Mouse (Mus musculus): ENCODE data around the gene Mmd2. TPM values are rescaled to one million over a fixed set of nuclear protein-coding genes. Genes with fewer than 3 reads are reported as not detected.

Mmd2 gene
- not detected for polyA plus RNA-seq (2017; shearing (Covaris generic))

DNA sequence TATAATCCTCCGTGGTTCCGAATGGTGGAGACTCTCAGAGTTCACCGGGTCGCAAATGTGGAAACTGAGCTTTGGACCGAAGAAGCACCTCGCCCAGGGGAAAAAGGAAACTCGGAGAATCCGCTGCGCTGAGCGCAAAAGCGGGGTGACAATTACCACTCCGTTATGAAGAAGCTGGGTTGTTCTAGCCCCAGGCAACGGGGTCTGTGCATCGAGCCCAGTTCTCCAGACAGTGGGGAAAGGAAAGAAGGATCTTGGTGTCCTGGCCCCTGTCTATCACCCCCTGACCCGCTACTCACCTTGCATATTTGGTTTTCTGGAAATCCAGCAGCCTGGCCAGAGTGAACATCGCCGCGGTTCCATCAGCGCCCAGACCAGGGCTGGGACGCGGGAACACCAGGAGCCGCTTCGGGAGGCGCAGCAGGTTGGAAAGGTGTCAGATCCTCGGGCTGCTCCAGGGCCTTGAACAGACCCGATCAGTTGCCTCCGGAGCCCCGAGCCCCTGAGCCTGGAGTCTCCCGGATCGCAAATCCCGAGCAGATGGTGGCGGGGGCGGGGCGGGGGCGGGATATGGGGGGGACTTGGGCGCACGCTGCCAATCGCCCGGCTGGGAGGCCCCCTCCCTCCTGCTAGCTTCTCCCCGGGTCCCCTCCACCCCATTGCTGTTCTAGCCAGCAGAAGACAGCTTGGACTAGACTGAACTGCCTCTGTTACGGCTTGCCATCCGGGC is at the start of gene Mmd2:
Mmd2 (minus strand) TSS at position 542 of the 730 bp plus-strand sequence.
- ATAC-seq: no peak

DNA sequence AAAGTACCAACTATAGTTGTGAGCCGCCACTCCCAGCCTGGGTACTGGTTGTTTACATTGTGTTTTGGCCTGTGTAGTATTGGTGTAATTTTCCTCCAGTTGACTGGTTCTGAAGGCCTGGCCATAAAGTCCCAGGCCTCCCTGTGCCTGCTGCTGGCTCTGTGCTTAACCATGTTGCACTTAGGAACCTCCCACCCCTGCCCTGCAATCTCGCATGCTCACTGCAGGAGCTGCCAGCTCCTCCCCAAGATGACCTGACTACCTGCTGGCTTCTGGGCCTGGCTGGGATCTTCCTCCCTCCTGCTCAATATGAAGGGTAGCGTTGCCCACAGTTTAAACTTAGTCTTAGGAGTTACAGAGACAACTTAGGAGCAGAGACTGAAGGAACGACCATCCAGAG is 43.7 kb upstream of the Mmd2 start:
- no peak for ATAC-seq

DNA sequence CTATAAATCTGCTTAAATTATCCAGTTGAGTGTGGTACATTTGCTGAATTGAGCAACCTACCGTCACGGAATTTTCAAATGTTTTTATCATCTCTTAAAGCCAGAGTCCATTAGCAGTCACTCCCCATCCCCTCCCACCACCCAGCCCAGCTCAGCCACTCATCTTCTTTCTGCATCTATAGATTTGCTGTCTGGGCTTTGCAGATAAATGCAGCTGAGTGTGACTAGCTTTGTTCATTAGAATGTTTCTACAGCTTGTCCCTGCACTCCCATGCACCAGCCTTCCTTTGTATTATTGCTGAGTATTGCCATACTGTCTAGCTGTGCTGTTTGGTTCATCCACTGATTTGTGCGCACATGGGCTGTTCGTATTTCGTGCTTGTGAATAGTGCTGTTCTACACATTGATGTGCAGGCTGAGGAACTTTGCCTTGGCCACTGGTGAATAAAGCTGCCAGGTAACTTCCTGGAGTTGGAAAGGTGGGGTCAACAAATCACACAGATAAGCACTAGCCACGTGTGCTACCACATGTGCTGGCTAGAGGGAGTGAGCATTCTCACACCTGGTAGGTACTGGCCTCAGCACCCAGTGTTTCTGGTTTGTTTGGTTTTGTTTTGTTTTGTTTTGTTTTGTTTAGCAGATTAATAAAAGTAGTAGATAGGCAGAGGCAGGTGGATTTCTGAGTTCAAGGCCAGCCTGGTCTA is 42.3 kb upstream of the Mmd2 start:
- ATAC-seq: no peak

DNA sequence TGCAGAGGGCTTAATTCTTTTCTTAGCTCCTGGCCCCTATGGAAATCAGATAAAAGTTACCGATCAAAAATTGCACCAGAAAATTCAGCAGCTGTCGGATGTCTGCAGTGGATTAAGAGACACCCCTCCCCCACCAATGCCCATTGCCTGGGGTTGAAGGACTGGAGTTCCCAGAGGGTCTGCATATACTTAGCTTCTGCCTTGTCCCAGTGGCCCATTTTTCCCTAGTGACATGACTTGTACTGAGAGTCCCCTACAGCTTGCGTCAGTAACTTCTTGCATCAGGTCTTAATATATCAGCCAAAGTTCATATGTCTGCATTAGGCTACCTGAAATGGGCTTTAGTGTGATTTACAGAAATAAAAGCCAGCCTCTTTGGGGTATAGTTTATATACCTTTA is 41.8 kb upstream of the Mmd2 start:
- ATAC-seq: no peak

DNA sequence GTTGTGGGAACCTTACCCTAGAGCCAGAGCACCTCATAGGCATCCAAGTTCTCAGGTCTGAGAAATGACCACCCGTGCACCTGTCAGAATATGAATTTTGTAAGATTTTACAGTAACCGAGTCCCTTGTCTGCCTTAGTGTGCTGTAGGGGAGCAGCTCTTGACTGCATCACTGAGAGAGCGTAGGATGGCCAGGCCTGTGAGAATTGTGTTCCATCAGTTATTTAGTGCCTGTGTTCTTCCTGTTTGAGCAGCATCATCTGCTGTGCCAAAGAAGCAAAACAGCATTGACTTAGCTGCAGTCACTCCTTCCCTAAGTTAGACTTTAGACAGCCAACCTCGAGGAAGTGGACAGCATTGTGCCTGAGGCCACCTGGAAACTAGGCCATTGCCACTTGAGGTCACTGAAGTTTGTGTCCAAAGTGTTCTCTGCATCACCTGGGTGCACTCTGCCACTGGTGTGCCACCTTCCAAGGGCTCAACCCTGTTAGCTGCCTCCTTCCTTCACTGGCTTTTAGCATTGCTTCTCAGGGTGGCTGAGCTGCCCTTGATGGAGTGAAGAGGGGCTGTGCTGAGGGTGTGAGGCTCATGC is 41.0 kb upstream of the Mmd2 start:
- ATAC-seq: no peak

DNA sequence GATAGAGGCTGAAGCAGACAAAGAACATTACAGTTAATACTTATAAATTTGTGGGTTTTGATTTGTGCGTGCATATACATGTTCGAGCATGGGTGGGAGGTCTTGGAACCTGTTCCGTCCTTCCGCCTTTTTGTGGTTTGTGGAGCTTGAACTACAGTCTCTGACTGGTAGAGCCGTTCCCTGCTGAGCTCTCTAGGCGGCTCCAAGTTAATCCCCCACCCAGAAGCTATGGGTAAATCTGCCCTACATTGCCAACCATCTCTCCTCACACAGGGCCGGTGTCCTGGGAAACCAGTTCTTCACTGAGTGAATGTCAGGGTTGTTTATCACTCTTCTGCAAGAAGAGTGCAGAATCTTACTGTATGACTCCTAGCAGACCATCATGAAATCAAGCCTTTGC is 39.6 kb upstream of the Mmd2 start:
- ATAC-seq: no peak

DNA sequence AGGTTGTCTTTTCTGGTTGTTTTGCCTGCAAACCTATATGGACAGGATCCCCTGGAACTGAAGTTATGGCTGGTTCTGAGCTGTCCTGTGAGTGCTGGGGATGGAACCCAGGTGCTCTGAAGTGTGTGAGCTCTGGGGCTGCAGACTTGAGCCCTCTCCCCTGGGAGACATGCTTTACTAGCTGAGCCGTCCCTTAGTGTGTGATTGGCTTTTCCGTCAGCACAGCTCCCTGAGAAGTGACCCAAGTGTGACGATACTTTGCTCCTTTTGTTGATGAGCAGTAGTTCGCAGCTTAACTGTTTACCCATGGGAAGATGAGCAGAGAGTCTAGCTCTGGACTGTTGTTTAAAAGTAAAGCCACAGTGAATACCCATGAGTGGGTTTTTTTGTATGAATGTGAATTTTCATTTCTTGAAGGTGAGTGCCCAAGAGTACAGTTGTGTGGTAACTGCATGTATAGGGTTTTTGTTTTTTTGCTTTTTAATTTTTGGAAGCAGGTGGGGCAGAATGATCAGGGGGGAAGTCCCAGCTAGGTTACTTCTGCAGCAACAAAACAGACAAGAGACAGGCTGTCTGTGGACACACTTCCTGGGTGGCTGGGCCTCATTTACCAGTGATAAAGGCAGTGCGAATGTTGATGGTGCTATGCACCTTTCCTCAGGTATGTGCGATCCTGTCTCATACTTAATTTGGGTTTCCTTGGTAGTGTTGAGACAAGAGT is 32.9 kb upstream of the Mmd2 start:
- ATAC-seq: peak; percentile 76

DNA sequence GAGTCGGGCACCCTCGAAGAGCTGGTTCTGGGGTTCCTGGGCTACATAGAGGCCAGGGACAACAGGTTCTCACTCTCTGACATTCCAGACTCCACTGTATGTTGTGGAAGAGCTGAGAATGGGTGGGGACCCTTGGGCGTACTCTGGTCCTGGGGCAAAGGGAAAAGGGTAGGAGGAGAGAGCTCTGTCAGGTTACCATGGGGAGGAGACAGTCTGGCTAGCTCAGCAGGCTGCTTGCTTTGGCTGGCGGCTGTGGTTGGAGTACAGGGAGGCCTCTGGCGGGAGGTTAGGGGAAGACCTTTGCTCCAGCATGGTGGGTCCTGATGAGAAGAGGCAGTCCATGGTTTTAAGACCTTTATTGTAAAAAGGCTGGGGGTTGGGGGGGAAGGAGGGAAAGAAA is 31.5 kb upstream of the Mmd2 start:
- ATAC-seq: no peak

DNA sequence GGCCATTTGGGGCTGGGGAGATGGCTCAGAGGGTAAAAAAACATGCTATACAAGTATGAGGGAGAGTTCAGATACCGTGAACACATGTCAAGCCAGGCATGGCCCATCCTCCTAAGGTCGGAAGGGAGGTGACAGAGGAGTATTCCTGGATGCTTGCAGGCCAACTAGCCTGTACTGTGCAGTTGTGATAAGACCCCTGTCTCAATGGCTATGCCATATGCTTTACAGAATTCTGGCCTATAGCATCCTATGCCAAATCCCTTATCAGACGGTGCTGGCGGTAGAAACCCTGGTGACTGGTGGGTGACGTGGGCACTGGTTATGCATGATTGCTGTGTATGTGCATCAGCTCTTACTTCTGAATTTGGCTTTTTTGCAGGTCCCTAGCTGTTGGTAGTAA is 29.2 kb upstream of the Mmd2 start:
- no peak for ATAC-seq

DNA sequence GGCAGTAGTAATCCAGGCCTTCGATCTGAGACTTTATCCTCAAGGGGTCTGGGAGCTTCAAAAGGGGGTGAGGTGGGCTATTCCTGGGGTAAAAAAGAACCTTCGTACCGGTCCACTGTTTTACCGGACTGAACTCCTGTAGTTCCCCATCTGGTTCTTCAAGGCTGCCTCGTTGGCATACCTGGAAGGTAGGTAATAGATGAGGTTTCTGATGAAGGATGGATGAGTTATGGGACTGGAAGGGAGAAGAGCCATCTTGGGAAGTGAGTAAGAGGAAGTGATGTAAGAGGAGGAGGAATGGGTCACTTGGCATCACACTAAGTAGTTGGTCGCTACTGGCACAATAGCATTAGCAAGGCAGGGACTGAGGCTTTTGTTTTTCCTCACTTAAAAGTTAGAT is 21.6 kb upstream of the Mmd2 start:
- peak; percentile 14 for ATAC-seq

DNA sequence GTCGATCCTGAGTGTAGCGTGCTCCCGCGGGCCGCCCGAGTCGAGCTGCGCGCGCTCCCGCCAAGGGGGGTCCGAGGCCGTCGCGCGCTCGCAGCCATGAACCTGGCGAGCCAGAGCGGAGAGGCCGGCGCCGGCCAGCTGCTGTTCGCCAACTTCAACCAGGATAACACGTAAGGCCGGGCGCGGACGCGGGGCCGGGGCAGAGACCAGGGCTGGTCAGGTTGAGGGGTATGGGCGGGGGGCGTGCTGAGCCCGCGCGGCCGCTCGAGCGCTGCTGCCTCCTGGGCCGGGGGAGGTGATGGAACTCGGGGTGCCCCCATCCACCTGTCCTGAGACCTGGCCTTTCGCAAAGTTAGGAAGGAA is 21.0 kb upstream of the Mmd2 start:
- ATAC-seq: no peak

DNA sequence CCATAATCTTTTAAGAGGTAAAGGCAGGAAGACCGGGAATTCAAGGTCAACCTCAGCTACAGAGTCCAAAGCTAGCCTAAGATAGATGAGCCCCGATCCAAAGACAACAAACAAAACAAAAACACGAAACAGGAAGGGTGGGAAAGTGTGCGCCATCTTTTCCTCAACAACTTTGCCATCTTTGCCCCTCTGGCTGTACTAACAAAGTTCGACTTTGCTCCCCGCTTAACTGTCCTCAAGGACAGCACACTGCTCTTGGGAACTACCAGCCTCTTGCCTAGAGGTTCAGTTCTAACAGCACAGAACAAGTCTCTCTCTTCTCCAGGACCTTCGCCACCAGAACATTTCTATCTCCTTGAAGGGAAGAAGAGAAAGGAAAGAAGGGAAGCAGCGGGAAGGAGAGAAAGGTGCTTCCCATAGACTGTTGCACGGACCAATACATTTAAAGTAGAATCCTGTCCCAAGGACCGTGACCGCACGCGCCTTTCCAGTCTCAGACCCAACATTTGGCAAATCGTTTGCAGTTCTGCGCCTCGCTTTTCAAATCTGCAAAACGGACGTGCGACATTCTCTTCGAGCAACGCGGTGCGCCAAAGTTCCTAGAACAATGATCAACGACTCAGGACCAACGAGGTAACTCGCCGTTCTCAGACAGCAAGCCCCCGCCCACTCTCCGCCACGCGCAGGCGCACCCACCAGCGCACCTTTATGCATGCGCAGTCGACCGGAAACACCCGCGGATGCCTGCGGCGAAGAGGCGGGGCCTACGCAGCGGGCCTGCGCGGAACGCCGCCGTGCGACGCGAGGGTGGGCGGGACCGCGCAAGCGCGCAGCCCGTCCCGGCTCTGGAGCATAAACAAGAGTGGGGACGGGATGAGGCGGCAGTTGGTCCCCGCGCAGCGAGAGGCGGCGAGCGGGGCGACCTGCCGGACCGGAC is 20.4 kb upstream of the Mmd2 start:
- peak; percentile 89 for ATAC-seq

DNA sequence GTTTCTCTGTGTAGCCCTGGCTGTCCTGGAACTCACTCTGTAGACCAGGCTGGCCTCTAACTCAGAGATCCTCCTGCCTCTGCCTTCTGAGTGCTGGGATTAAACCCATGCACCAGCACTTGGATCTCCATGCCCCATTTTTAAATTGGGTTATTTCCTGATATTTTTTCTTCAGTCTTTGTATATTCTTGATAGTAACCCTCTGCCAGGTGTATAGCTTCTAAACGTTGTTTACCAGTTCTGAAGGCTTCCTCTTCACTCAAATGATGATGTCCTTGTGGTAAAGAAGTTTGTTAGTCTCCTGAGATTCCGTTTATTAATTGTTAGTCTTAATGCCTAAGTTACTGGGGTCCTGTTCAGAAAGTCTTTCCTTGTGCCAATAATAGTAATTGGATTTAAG is 18.8 kb upstream of the Mmd2 start, which contains the start of gene Wipi2:
Wipi2 (plus strand) TSS at position 301 of the 400 bp plus-strand sequence.
- ATAC-seq: no peak

DNA sequence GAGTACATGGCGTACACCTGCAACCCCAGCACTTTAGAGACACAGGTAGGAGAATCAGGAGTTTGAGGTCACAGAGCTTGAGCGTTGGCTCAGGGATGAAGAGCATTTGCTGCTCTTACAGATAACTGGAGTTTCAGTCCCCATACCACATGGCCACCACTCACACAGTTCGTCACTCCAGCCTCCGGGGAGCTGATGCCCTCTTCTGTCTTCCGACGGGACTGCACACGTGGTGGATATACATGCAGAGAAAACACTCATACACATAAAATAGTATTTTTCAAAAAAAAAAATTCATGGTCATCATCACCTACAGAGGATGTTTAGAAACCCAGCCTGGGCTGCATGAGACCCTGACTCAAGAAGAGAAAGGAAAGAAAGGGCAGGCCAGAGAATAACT is 14.5 kb upstream of the Mmd2 start:
- ATAC-seq: no peak

DNA sequence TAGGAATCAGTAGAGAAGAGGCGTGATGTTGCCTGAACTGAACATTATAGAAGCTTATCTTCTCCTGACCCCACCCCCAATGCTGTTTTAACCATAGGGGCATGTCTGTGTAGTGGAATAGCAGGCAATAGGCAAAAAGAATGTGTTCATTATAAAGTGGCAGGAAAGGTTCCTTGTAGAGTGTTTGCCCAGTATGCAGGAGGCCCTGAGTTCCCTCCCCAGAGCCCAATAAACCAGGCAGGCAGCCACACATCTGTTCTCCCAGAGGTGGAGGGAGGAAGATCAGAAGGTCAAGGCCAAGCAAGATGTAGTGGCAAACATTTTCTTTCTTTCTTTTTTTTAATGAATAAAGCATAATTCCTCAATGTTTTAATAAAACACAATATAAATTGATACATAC is 13.5 kb upstream of the Mmd2 start:
- no peak for ATAC-seq

DNA sequence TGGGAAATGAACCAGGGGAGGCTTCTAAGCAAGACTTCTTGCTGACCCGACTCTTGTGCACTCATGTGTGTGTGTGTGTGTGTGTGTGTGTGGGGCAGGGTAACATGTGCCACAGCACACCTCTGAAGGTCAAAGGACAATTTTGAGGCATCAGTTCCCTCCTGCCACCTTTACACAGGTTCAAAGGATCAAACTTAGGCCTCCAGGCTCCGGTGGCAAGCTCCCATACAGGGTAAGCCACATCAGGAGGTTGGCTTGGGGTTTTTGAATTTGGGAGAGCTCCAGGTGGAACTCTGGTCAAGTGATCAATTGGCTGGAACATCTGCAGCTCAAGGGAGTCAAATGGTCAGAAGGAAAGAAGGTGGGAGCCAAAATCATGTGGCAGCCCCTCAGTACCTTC is 12.8 kb upstream of the Mmd2 start:
- no peak for ATAC-seq

DNA sequence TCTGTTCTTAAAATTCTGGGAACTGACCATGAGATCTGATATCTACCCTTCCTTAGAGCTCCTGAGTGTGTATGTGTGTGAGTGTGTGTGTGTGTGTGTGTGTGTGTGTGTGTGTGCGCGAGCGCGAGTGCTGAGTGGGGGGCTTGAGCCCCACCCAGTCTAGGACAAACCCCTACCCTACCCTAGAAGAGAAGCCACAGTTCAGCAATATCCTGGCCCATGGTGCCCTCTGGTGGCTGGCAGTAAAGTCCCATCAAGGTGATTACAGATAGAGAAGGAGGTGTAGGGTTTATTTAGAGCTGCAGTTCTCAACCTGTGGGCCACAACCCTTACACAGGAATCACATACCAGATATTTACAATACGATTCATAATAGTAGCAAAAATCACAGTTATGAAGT is 11.3 kb upstream of the Mmd2 start:
- no peak for ATAC-seq

DNA sequence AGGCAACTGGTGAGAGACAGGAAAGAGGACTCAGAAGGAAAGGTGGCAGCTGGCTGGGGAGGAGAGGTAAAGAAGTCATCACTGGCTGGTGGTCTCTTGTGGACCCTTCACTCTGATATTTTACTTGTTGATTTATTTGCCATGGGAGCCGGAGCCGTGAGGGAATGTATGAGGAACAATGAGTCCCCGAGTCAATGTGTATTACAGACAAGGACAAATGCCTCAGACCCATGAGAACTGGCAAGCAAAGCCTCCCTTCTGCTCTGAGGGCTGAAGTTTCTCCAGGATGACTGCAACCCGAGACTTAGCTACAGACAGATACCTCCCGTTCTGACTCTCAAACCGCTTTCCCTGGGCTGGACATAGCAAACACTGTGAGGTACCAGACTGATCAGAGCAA is 7.7 kb upstream of the Mmd2 start:
- ATAC-seq: no peak

DNA sequence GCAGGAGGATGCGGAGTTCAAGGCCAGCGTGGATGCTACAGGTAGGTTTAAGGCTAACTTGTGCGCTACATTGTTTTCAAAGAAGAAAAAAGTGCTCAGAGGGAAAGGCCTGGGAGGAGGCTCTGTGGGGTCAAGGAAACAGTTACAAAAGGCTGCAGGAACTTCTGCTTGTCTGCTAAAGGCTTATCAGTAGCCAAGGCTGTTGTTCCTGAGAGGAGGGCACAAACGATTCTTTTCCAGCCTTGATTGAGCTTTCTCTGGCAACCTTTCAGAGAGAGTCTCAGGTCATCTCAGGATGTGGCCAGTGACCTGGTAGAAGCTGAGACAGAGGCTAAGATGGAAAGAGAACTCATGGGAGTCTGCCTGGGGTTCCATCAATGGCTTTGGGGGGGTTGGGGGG is 7.0 kb upstream of the Mmd2 start:
- ATAC-seq: no peak

DNA sequence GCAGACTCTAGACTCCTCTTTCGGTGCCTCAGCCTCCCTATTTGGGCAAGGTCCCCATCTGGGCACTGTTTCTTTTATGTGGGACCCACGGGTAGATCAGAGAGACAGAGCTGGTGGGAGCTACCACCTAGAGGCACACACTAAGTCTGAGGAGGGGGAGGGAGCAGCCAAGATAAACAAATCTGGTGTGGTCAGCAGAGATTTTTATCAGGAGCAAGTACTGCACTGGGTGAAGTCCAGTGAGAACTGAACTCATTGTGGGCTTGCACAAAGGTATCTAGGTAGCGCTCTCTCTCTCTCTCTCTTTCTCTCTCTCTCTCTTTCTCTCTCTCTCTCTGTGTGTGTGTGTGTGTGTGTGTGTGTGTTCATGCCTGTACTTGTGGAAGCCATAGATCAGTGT is 5.9 kb upstream of the Mmd2 start:
- no peak for ATAC-seq

DNA sequence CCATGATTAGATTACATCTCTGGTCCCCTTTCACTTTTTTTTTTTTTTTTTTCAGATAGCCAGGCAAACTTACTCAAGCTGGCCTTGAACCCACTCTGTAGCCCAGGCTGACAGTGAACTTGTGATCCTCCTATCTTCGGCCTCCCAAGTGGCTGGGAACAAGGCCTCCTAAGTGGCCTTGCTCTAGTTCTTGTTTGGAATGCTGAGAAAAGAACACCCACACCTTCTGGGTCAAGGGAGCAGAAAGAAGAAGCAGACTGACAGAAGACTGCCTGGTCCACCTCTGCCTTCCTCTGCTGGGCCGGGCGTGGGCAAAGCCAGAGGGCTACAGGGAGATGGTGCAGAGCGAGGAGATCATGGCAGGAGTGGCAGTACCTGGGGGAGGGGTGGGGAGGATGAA is 1.8 kb upstream of the Mmd2 start:
- ATAC-seq: no peak

DNA sequence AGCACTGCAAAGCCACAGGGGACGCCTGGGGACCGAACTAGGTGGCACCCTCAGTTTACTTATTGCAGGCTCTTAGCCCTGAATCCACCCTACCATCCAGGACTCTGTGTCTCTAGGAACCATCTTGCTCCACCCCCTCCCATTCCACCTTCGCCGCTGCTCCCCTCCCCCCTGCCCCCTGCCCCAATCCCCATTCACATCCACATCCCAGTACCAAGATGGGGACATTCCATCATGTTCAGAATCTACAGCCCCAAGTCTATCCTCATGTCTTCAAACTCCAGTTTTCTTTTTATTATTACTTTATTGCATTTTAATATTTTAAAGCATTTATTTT is 357 bp upstream of the Mmd2 start:
- no peak for ATAC-seq

DNA sequence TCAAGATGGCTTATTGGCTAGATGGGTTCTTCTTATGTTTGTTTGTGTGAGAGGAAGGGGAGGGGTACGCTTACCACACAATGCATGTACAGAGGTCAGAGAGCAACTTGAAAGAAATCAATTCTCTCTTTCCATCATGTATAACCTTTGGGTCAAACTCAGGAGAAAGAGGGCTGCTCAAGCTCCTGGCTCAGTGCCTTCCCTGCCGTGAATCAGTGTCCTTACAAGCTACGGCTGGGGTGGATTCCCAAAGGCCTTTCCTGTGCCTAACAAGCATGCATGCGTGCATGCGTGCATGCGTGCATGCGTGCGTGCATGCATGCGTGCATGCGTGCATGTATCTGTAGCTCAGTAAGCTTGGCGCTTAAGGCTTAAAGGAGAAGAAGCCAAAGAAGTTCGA is 3.3 kb downstream of the Mmd2 start:
- no peak for ATAC-seq
